Mouse (Mus musculus) bone marrow macrophage, adult 2 months (primary cell): ENCODE data around the gene Faf1. TPM values are rescaled to one million over a fixed set of nuclear protein-coding genes. Genes with fewer than 3 reads are reported as not detected.
A peak's percentile ranks its signal among the peaks of the same experiment; 100 is the strongest.

Experiments
- H3K27ac ChIP-seq: 2 replicates; pipeline ENCODE4 v1.5.1; 2012; ENCODE audit warnings: low read depth, low read length; ENCODE audit not compliant: insufficient read depth
- H3K4me1 ChIP-seq: 2 replicates; pipeline ENCODE4 v1.6.1; 2012; ENCODE audit warnings: low read length; ENCODE audit not compliant: control insufficient read depth, insufficient read depth
- H3K4me3 ChIP-seq: 2 replicates; pipeline ENCODE4 v1.5.1; 2012; ENCODE audit warnings: mild to moderate bottlenecking, low read length, moderate library complexity; ENCODE audit not compliant: insufficient read depth
- CTCF ChIP-seq: IDR thresholded peaks from 2 replicates; pipeline ENCODE4 v1.5.1; 2012; ENCODE audit warnings: low read depth, mild to moderate bottlenecking, low read length, moderate library complexity
- POLR2A ChIP-seq: IDR thresholded peaks from 2 replicates; pipeline ENCODE4 v1.6.1; 2012; ENCODE audit warnings: mild to moderate bottlenecking, low read depth, low read length, borderline replicate concordance
- polyA plus RNA-seq: library from polyadenylated mRNA; stranded (reverse); fragments of >200 nt; gene quantifications from 2 replicates; pipeline ENCODE4 v1.2.4, GENCODE M21; 2012; ENCODE audit not compliant: missing spikeins, insufficient read depth, insufficient read length

Faf1 gene
- polyA plus RNA-seq, 1 experiment = 22.3 TPM

- Histone ChIP-seq H3K4me3 (peak overlapping the region; percentile 53), H3K27ac (no peak overlapping the region), H3K4me1 (peaks cover 10% of the 10 kb centered on the region)
- TF ChIP-seq POLR2A = no peak
- no peak for TF ChIP-seq CTCF
Observed at GRCm38 (mm10) chr4:109664091-109664490, 12.3 kb upstream of the Faf1 start.

GRCm38 (mm10) chr4:109665101-109665981 lies 11.0 kb upstream of the Faf1 start:
- H3K4me3 ChIP-seq = peak overlapping the region; percentile 87
- H3K27ac ChIP-seq = peak overlapping the region; percentile 86
- TF ChIP-seq CTCF (no peak), POLR2A (no peak)
- peaks cover 7% of the 10 kb centered on the region for H3K4me1 ChIP-seq

DNA sequence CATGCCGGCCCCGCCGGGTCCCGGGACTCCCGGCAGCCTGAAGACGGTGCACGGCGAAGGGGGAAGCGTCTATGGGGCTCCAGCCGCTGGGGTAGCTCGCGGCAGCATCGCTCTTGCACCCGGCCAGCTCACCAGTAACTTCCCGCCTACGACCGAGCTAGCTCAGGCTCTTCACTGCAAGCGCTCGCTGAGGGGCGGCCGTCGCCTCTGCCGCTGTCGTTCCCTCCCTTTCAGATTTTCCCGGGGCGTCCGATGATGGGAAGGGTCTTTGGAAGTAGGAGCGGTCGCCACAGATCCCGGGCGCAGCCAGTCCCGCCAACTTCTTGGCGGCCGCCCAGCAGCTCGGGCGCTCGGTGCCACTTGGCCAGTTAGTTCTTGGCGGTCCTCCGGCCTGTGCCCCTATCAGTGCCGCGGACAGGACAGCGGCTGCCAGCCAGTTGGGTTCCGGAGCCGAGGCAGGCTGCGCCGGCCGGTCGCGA lies 10.4 kb upstream of the Faf1 start:
- peak overlapping the region; percentile 87 for H3K4me3 ChIP-seq
- peaks cover 7% of the 10 kb centered on the region for H3K4me1 ChIP-seq
- no peak for TF ChIP-seq POLR2A
- no peak for TF ChIP-seq CTCF
- peak overlapping the region; percentile 86 for H3K27ac ChIP-seq

DNA sequence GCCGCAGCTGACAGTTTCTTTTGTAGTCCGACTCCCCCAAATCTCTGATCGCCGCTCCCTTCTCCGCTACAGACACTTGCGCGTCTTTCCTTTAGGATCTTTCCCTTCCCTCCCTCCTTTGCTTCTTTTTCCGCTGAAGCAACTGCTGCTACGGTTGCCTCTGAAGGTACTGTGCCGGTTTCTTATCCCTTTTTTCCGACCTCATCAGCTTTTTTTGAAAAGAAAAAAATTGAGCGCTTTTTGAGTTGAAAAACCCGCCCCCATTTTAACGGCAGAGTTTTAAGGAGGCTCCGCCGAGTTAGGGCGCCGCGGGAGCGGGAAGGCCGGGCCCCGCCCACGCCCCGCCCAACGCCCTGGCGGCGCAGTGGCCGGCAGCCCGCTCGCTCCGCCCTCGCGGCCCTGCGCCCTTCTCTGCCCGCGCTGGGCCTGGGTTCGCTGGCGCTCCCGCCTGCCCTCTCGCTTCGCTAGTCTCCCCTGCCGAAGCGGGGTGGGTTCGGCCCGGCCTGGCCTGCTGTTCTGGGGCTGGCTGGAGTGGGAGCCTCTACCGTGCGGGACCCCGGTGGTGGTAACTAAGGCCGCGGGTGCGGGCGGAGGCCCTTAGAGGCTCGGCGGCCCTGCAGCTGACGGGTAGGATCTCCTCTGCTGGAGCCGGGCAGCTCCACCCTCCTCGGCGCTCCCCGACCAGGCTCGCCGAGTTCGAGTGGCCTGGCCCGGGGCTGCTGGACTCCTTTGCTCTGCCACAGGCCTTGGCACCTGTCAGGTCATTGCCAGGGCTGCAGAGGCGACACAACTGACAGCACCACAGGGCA lies 9.7 kb upstream of the Faf1 start, which contains the start of gene Cdkn2c:
Cdkn2c (minus strand) TSS at position 729 of the 809 bp plus-strand sequence.
- TF ChIP-seq CTCF = no peak
- TF ChIP-seq POLR2A = no peak; the same call in 1 of the 2 replicates
- Histone ChIP-seq H3K27ac (peak within 1 kb of the TSS; percentile 90), H3K4me3 (peak within 1 kb of the TSS; percentile 91), H3K4me1 (peaks cover 2% of the 10 kb centered on the region; the same call in 1 of the 2 replicates)

- peak overlapping the region; percentile 91 for H3K4me3 ChIP-seq
- H3K27ac ChIP-seq = peak overlapping the region; percentile 90
- H3K4me1 ChIP-seq = no peaks in the 10 kb centered on the region; the same call in 1 of the 2 replicates
- TF ChIP-seq CTCF (no peak), POLR2A (no peak)
Observed at GRCm38 (mm10) chr4:109667518-109667917, 8.9 kb upstream of the Faf1 start.

GRCm38 (mm10) chr4:109670213-109670612 lies 6.2 kb upstream of the Faf1 start:
- no peak for TF ChIP-seq POLR2A
- TF ChIP-seq CTCF = no peak
- Histone ChIP-seq H3K27ac (no peak overlapping the region), H3K4me1 (peaks cover 4% of the 10 kb centered on the region; the same call in 1 of the 2 replicates), H3K4me3 (no peak overlapping the region)

GRCm38 (mm10) chr4:109671941-109672340 lies 4.4 kb upstream of the Faf1 start:
- Histone ChIP-seq H3K27ac (no peak overlapping the region), H3K4me1 (peaks cover 4% of the 10 kb centered on the region; the same call in 1 of the 2 replicates), H3K4me3 (no peak overlapping the region)
- TF ChIP-seq POLR2A (no peak), CTCF (no peak)

- TF ChIP-seq CTCF = no peak
- no peak for TF ChIP-seq POLR2A
- Histone ChIP-seq H3K4me1 (peaks cover 4% of the 10 kb centered on the region; the same call in 1 of the 2 replicates), H3K4me3 (no peak overlapping the region), H3K27ac (peak overlapping the region; percentile 50; the same call in 1 of the 2 replicates)
Observed at GRCm38 (mm10) chr4:109674097-109674496, 2.3 kb upstream of the Faf1 start.

GRCm38 (mm10) chr4:109677221-109677620 lies 833 bp downstream of the Faf1 start:
- Histone ChIP-seq H3K27ac (peak overlapping the region; percentile 59), H3K4me3 (peak overlapping the region; percentile 86), H3K4me1 (peaks cover 4% of the 10 kb centered on the region; the same call in 1 of the 2 replicates)
- TF ChIP-seq CTCF (no peak), POLR2A (no peak)

- TF ChIP-seq POLR2A (no peak), CTCF (no peak)
- H3K4me3 ChIP-seq = no peak overlapping the region
- peaks cover 10% of the 10 kb centered on the region for H3K4me1 ChIP-seq
- H3K27ac ChIP-seq = no peak overlapping the region
Observed at GRCm38 (mm10) chr4:109683561-109683960, 7.2 kb downstream of the Faf1 start.
